Mouse (Mus musculus): ENCODE measurements at regions not wholly inside any gene's neighbourhood (a gene's known extent, or its start where the extent isn't known, plus 50 kb on each side); places are given as distances from the start of the nearest gene placed in this dataset.

DNA sequence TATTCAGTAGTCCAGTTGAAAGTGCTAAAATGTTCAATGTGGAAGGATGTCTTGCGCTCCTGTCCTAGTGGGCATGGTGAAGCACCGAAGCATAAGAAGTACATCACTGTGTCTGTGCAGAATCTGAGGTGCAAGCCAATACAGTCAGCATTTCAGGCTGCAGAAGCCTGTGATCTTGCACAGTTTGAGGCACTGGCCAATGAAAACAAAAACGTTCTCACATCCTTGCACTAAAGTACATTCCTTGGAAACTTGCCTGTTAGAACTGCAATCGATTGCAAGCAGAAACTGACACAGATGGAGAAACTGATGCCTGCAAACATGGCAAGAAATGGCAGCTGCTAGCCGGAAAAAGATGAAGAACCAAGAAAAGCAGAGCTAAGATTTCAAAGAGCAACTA, 472.9 kb upstream of the Atp11b start:
- TF ChIP-seq POLR2A (IDR thresholded peaks at IDR 0.05; ENCODE audit: low read depth, low read length) (no peak), CTCF (IDR thresholded peaks at IDR 0.05; ENCODE audit: extremely low read depth, insufficient read depth, insufficient read length, insufficient replicate concordance) (no peak)

All from spleen, adult 2 months (tissue).